Mouse (Mus musculus): ENCODE results near the gene Abca12. TPM values are rescaled to one million over a fixed set of nuclear protein-coding genes. Genes with fewer than 3 reads are reported as not detected.
A peak's percentile ranks its signal among the peaks of the same experiment; 100 is the strongest.

Gene Abca12
- under 1 TPM; 0.16 to 0.19 TPM for total RNA-seq (2021)
- long read RNA-seq, experiment 1, result 0 reads
- long read RNA-seq, experiment 2, result 0 reads

DNA sequence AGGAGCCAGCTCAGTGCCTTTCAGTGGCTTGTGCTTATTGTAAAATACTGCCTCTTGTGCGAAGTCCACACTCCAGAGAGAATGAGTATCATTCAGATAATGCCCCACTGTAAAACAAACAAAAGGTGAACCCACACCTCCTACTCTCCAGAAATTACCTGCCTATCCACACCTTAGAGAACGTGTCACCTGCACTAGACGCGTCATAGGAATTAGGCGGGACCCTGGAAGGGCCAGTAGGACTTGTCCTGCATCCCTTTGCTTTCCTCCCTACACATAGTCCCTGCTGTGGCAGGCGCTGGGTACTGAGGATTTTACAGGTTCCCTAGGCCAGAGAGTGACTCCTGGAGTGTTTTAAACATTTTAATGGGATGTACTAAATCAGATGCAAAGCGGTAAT is at the start of gene Abca12:
TSS of gene Abca12 (minus strand) at position 101 of the 400 bp plus-strand sequence.
- no peak for DNase-seq (ENCODE audit: low spot score in 2 of 2)

DNA sequence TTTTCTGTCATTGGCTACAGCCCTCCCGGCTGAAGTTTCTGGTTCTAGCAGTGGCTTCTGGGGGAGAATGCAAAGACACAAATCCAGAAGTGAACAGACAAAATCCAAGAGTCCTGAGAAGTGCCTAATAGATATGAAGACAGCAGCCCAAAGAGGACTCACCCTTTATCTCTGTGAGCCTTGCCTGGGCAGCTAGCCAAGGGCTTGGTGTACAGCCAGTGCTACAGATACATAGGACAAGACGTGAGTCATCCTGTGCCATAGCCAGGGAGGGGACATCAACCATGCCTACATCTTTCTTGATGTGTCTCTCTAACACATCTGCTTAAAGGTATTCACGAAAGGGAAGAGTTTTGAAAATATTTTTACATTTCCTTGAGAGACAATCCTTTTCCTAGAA is 43.3 kb upstream of the Abca12 start:
- DNase-seq (ENCODE audit: low spot score in 2 of 2), result no peak

DNA sequence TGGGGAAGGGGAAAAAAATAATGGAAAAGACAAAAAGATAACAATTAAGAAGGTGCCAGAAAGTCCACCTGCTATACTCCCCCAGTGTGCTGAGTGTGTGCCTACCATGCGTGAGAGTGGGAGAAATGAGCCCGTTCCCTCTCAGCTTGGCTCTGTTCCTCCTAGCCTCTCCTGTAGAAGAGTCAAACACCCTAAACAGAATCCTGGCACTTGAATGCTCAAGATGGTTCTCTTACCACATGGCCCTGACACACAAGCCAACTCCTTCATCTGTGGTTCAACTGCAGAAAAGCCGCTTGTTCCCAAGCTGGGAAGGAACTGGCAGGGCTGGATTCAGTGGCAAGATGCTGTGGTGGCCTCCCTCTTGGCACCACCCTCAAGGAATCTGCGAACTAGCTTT is 32.7 kb upstream of the Abca12 start:
- DNase-seq (ENCODE audit: low spot score in 2 of 2), result no peak

DNA sequence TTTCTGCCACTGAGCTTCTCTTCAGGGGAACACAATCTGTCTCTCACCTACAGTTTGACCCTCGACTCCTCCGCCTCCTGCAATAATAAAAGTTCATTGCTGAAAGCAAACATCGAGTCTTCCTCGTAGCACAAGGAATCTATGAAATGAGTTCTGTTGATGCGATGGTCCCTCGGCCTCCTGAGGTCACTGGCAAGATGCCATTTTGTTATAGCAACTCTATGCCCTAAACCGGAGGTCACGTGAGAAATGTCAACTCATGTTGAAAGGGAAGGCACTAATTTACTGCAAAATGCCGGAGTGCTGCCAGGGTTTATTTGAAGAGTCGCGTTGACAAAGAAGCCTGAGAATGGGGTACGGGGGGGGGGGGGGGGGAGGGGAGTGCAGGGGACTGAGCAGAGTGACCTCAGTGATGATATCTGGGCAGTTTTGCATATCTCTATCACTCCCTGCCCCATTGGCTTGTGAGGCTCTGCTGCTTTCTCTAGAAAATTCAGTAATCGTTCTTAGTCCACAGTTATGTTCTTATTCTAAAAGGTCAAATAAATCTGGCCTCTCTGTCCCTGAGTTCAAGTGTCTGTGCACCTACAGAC is 7.1 kb upstream of the Abca12 start:
- DNase-seq (ENCODE audit: low spot score in 2 of 2), result no peak

DNA sequence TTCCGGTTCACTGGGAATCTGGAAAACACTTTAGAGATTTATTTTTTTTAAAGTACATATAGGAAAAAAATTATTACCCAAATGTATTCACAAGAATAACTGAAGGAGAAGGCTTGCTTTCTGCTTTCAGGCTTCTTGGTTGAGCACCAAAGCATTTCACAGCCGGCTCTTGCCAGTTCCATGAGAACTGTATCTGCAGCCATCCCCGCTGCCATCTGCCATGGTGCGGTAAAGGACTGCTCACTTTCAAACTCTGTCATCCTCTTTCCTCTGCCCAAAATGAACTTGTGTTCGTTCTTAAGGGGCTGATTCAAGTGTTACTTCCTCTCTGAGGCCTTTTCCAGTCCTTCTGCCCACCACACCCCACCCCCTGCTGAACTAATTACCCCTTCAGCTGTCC is 3.8 kb upstream of the Abca12 start:
- DNase-seq (ENCODE audit: low spot score in 2 of 2), result peak; percentile 2 to 4

DNA sequence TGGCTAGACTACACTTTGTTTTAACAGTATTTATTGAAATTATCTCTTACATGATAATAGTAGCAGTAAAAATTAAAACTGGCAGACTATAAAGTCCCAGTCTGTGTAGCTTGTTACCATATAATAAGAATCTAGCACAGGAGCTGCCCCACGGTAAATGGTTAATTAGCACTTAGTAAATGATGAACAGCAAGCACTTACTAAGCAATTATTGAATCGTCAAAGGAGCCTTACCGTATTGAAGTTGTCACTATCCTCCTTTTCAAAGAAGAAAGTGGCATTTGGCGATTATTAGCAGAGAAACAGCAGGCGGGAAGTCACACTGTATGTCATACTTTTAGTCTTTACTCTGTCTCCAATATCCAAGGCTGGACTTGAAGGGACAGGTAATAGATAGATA is 3.2 kb upstream of the Abca12 start:
- no peak for DNase-seq (ENCODE audit: low spot score in 2 of 2)

DNA sequence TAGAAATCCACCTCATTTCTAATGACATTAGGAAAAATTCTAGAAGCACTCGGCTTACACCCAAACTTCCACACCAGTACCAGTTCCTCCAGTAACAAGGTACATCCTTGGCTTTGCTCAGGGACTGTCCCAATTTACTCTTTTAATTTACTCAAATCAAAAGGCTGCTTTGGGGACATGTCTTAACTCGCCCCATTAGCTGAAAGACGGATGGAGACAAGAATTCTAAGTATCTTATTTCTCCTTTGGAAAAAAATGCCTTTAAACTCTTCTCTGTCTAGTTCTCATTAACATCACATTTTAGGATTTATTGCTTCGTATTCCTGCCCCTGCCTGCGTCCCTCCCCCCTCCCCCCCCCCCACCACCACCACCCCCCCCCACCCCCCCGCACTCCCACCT is 626 bp downstream of the Abca12 start:
- no peak for DNase-seq (ENCODE audit: low spot score in 2 of 2)

DNA sequence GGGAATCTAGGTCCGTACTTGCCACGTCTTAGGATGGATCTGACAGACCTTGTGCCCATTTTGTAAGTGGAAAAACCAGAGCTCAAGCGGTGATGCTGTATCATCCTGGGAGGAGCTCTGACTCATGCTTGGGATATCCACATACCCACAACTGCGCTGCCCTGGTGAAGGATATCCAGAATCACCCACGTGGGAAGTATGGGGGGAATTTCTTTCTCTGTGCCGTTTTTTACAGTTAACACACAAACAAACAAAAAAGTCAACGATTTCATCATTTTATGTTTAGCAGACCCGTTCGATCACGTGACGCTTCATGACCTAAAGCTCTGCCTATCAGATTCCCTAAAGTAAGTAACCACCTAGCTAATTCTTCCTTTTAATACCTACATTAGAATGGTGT is 1.6 kb downstream of the Abca12 start:
- DNase-seq (ENCODE audit: low spot score in 2 of 2), result no peak

DNA sequence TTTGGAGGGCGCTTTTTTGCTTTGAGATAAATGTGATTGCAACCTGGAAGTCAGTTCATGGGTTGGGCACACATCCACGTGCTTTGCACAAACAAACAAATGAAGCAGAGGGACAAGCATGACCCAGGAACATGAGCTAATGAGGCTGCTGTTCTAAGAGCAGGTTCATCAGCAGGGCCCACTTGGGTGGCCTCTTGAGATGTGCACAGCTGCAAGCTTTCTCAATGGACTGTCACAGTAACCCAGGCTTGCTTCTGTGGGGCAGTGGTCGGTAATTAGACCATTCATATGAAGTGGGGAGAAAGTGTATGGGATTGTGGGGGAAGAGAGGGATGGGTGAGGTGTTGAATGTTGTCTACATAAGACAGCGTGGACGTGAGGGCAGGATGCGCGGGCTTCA is 7.0 kb downstream of the Abca12 start:
- DNase-seq (ENCODE audit: low spot score in 2 of 2), result no peak

DNA sequence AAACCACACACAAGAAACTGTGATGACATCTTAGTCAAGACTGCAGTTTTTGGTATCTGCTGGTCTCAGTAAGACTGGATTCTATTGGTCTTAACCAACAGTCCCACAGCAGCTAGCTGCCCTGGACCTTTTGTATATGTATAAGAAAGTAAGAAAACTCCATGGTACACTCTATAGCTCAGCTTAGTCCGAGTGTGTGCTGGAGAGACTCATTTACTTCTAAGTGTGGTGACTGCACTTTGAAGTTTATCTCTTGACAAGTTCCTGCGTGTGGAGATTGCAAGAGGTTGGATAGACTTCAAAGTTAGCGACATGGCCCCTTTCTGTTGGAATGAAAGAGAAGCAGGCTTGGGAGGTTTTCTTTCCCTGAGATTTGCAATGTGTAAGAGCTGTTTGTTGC is 17.1 kb downstream of the Abca12 start:
- DNase-seq (ENCODE audit: low spot score in 2 of 2), result no peak

DNA sequence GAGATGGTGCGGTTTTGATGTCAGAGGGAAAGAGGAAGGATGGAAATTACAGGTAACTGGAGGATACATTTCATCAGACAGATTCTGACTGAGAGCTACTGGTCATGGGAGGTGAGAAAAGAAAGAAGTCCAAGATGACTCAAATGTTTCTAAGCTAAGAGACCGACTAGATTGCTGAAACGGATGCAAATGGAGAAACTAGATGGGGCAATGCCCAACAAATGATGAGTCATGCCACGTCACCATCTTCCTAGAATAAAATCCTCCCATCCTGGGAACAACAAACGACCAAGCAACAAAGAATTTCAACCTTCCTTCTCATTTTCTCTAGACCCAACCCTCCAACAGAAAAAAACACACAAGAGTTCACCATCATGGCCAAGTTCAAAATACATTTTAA is 18.6 kb downstream of the Abca12 start:
- no peak for DNase-seq (ENCODE audit: low spot score in 2 of 2)

DNA sequence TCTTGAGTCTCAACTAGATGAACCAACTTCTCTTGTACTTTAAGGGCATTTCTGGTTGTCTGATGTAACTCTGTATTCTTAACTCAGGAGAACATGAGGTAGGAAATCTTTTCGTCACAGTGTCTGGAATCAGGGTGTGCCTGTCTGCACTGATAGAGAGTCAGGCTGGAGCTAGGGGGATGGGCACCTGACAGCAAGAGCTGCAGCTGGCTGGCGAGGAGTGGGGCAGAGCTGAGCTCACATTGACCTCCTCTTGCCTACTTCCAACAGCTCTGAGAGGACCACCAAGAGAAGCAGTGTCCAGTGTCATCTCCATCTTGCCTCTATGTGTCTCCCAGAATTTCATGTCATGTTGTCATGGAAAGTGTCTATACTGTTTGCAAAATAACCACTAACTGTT is 20.5 kb downstream of the Abca12 start:
- DNase-seq (ENCODE audit: low spot score in 2 of 2), result no peak

DNA sequence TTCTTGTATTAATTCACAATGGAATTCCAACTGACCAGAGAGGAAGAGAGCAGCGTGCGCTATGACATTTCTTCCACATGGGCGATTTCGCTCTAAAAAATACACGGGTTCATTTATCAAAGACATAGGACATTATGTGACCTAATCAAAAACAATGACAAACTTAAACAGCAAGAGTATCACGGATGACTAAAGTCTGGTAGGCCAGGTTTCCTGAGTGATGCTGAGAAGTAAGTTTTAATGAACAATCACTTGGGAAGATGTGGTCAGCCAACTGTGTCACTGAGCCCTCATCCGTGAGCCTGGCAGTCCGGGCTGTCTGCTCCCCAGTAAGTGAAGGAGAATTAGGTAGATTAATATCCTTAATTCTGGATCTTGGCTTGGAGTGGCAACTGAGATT is 21.2 kb downstream of the Abca12 start:
- no peak for DNase-seq (ENCODE audit: low spot score in 2 of 2)

DNA sequence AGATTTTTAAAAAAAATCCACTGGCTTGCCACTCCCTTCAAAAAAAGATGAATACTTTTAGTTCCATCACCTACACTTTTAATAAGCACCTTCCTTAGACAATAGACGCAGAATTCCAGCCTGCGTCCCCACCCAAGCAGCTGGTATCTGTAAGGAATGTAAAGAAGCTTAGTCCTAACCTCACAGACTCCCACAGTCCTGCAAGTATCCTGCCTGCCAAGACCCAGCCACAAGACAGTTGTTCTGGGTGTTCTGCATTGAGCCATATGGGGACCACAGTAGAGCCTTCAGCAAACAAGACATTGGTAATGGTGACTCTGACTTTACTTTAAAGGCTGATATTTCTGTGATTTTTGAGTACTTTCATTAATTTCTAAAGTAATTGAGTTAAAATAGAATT is 22.2 kb downstream of the Abca12 start:
- DNase-seq (ENCODE audit: low spot score in 2 of 2), result no peak

DNA sequence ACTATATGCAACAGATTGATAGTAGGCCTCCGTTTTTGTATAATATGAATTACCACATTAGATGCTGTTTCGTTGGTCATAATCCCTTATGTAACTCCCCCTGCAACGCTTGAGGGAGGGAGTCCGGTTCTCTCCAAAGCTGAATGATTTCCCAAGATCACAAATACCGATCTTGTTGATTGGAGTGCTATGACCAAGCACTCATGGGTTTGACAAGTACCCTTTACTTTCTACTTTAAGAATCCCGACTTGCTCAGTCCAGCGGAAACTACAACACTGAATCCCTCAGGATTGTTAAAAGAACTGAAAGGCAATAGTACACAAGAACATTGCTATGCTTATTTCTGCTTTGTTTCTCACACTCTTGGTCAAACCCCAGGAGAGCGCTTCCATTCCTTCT is 28.1 kb downstream of the Abca12 start:
- no peak for DNase-seq (ENCODE audit: low spot score in 2 of 2)

DNA sequence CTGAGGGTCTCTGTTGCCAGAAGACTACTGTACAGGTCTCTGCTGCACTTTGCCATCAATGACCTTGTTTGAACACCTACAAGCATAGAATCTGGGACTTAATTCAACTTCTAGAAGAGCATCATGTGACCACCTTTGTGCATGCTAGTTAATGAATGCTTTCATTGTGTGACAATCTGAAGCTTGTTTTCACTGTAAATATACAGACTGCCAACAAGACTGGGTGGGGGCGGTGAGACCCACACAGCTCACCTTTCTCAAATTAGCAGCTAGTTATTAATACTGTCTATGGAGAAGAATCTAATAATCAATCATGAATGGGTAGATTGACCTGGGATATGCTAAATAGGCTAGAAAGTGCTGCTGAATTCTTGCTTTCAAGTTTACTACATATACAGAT is 30.6 kb downstream of the Abca12 start:
- no peak for DNase-seq (ENCODE audit: low spot score in 2 of 2)

DNA sequence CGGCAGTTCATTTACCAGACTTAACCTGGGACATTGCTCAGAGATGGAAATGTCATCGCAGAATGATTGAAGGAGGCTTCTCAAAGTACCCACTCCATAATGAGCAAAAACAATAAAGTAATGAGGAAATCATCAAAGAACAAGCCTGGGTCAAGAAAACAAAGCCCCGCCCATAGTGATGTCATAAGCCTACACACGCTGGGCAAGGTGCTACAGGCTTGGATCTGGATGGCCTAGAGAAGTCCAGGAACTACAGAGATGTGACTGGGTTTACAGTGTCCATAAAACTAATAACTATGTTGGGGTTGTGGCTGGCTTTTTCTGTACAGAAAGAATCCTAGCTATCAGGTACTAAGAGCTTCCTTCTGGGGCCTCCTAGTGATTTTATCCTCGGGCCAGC is 41.6 kb downstream of the Abca12 start:
- no peak for DNase-seq (ENCODE audit: low spot score in 2 of 2)

DNA sequence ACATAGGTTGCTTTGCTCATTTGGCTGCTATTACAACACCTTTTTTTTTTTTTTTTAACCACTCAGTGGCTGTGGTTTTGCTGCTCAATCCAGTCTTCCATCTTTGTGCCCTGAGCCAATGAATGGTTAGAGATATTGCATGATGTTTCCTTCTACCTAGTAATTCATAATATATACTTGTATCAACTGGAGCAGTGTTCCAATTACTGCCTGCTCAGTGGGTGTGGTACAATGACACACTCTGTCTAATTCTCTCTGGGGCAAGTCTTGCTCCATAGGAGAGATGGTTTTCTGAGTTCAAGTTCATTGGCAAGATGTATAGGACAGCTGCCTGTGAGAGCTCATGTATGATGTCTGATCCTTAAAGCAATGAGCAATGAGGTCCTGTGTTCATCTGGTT is 44.4 kb downstream of the Abca12 start:
- DNase-seq (ENCODE audit: low spot score in 2 of 2), result no peak

DNA sequence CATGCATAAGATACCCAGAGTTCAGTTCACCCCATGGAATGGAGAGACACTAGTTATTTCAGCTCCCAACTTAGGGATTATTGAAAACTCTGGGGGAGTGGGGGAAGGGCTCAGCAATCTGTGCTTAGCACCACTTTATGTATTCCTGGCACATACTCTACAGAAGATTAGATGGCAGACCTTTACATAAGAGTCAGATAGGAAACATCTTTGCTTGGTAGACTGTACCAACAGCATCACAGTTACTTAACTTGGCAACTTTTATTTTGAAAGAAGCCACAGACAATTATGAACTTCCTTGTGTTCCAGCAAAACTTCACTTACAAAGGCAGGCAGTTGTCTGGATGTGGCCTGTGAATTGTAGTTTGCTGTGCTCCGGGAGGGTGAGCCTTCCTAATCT is 46.9 kb downstream of the Abca12 start:
- no peak for DNase-seq (ENCODE audit: low spot score in 2 of 2)

DNA sequence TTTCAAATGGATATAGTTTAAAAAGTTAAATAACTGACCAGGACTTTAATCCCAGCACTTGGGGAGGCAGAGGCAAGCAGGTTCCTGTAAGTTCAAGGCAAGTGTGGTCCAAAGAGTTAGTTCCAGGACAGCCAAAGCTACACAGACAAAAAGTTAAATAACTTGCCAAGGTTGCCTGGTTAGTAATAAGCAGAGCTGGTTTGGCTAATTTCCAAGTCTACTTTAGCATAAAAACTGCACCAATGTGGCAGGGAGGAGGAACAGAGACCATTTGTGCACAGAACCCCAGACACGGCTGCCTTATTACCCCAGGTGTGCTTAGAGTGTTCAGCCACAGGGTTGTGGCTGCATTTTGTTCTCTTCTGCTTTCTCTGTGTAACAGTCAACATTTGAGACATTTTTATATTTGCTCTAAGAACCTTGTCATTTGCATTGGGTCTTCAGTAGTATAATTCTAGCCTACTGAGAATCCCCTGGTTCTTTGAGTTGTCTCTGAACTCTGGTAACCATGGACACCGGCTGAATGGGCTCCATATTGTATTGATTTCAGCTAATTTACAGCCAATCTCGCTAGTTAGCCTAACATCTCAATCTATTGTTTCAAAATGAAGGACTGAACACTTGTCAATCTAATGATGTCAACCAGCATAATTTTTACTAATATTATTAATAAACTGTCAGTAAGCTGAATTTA is 71.7 kb downstream of the Abca12 start:
- no peak for DNase-seq (ENCODE audit: low spot score in 2 of 2)

DNA sequence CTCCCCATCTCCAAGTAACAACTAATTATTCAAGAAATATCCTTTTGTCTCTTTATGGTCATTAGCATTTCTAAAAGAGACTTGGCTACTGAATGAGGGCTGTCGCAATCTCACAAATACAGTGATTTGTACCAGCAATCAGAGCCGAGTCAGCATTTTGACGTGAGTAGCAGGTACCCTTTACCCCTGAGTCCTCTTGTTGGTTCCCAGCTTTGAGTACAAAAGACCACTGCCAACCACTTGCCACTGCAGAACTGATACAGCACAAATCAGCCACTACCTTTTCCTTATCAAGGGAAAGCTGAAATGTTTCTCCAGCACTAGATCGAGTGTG is 72.5 kb downstream of the Abca12 start:
- no peak for DNase-seq (ENCODE audit: low spot score in 2 of 2)

DNA sequence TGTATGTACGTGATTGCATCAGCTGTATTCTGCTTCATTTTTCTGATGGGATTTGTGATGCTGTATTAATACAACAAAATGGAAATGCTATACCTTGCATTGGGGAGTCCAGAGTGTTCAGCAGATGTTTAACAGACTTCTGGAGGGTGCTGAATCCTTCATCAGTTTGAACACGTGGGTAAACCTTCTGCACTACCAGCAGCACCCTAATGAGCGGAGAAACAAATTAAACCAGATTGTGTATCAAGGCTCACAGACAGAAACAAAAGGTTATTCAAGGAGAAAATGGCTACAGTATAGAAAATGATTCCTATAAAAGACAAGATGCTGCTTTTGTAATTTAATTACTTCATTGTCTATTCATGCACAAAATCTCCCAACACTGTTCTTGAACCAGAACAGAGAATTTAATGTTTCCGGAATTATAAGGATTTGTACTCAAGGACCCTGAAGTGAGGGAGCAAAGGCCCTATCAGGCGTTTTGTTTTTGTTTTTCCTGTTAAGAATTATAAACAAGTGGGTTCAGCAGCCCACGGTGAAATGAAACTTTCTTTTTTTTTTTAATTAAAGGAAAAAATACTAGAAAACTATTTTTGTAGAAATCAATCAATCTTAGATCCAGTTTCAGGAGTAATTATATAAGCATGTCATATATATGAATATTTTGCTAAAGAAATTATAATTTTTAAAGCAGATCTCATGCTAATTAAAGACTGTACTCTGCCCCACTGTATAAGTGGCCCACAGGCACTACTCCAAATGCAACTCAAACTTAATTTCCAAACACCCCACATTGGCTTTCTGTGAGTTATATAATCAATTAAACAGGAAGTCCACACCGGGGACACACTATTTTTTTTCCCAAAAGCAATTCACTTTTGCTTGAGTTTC is 73.1 kb downstream of the Abca12 start:
- DNase-seq (ENCODE audit: low spot score in 2 of 2), result no peak

All from left cerebral cortex, adult 18-20 months (tissue).